Mouse (Mus musculus) embryonic facial prominence, embryonic 15.5 days (tissue): Measurements from ENCODE around the gene Runx3. TPM values are rescaled to one million over a fixed set of nuclear protein-coding genes. Genes with fewer than 3 reads are reported as not detected.

Experiments used
- ATAC-seq: fragments of 200-750 bp; cut with Nextera tagmentation; 2 replicates; pipeline ENCODE4 v1.8.0; 2017; ENCODE audit warnings: low read depth, moderate TSS enrichment; ENCODE audit not compliant: insufficient number of reproducible peaks, low FRiP score, low TSS enrichment
- H3K27ac ChIP-seq: fragments of 300-500 bp; sonication (generic); replicated peaks from 2 replicates; pipeline ENCODE4 v1.5.1; 2015; ENCODE audit warnings: mild to moderate bottlenecking, inconsistent platforms
- H3K27me3 ChIP-seq: fragments of 300-500 bp; sonication (generic); 2 replicates; pipeline ENCODE4 v1.6.1; 2015; ENCODE audit warnings: inconsistent platforms
- H3K36me3 ChIP-seq: fragments of 300-500 bp; sonication (generic); 2 replicates; pipeline ENCODE4 v1.6.1; 2015; ENCODE audit warnings: mild to moderate bottlenecking, inconsistent platforms
- H3K4me1 ChIP-seq: fragments of 300-500 bp; sonication (generic); 2 replicates; pipeline ENCODE4 v1.6.1; 2015; ENCODE audit warnings: inconsistent platforms
- H3K4me2 ChIP-seq: fragments of 300-500 bp; sonication (generic); replicated peaks from 2 replicates; pipeline ENCODE4 v1.6.1; 2015; ENCODE audit warnings: mild to moderate bottlenecking, inconsistent platforms
- H3K4me3 ChIP-seq: fragments of 300-500 bp; sonication (generic); replicated peaks from 2 replicates; pipeline ENCODE4 v1.5.1; 2015; ENCODE audit warnings: mild to moderate bottlenecking, inconsistent platforms
- H3K9ac ChIP-seq: fragments of 300-500 bp; sonication (generic); 2 replicates; pipeline ENCODE4 v1.6.1; 2015; ENCODE audit warnings: inconsistent platforms
- H3K9me3 ChIP-seq: fragments of 300-500 bp; sonication (generic); replicated peaks from 2 replicates; pipeline ENCODE4 v1.6.1; 2016; ENCODE audit warnings: inconsistent platforms
- WGBS: fragments of 180-500 bp; shearing (Covaris S2); methylation state at CpG from one replicate; pipeline ENCODE4 v1.1.7; 2015; 5-methylcytosine and 5-hydroxymethylcytosine counted together
- polyA plus RNA-seq: library from polyadenylated mRNA; unstranded; fragments of >200 nt; fragmentation: Nextera tagmentation; extraction: Ambion mirVana; gene quantifications from 2 replicates; pipeline ENCODE4 v1.2.1, GENCODE M21; 2015

Runx3 gene
- polyA plus RNA-seq, result 2.9 and 3.2 TPM in 2 replicates

- H3K9me3 ChIP-seq, result no peaks in the 10 kb centered on the region
- peak within 1 kb of the TSS; percentile 79 for H3K27ac ChIP-seq
- H3K27me3 ChIP-seq, result peaks cover 4% of the 10 kb centered on the region; the same call in 1 of the 2 replicates
- H3K36me3 ChIP-seq, result no peaks in the 10 kb centered on the region
- H3K9ac ChIP-seq, result peak within 1 kb of the TSS; percentile 4; the same call in 1 of the 2 replicates
- 62% methylated on average over 18 of the region's 18 CpGs for WGBS
- H3K4me1 ChIP-seq, result peaks cover 10% of the 10 kb centered on the region
- no peak within 1 kb of the TSS for H3K4me3 ChIP-seq
- peak; percentile 82 for ATAC-seq
- peak within 1 kb of the TSS; percentile 19; the same call in 1 of the 2 replicates for H3K4me2 ChIP-seq
These were observed at the start of gene Runx3 for GRCm38 (mm10) chr4:135120342-135121100. TSS of gene Runx3 (plus strand) at chr4:135120652.

GRCm38 (mm10) chr4:135072671-135073070 is 47.8 kb upstream of the Runx3 start:
- 0 out of 2 replicates have a peak, but pooled peaks cover 3% of the 10 kb centered on the region for H3K27me3 ChIP-seq
- H3K36me3 ChIP-seq, result no peaks in the 10 kb centered on the region
- 93% methylated on average over 6 of the region's 6 CpGs for WGBS
- H3K4me2 ChIP-seq, result no peak overlapping the region
- no peak overlapping the region for H3K27ac ChIP-seq
- ATAC-seq, result no peak
- no peak overlapping the region for H3K9ac ChIP-seq
- no peaks in the 10 kb centered on the region for H3K4me1 ChIP-seq
- no peaks in the 10 kb centered on the region for H3K9me3 ChIP-seq
- no peak overlapping the region for H3K4me3 ChIP-seq

GRCm38 (mm10) chr4:135073523-135073922 is 46.9 kb upstream of the Runx3 start:
- no peak overlapping the region for H3K4me2 ChIP-seq
- no peaks in the 10 kb centered on the region for H3K9me3 ChIP-seq
- H3K27me3 ChIP-seq, result 0 out of 2 replicates have a peak, but pooled peaks cover 3% of the 10 kb centered on the region
- H3K4me1 ChIP-seq, result no peaks in the 10 kb centered on the region
- no peak overlapping the region for H3K27ac ChIP-seq
- WGBS, result 67% methylated on average over 10 of the region's 10 CpGs
- no peaks in the 10 kb centered on the region for H3K36me3 ChIP-seq
- H3K4me3 ChIP-seq, result no peak overlapping the region
- ATAC-seq, result no peak
- no peak overlapping the region for H3K9ac ChIP-seq

GRCm38 (mm10) chr4:135074646-135075045 is 45.8 kb upstream of the Runx3 start:
- H3K9ac ChIP-seq, result no peak overlapping the region
- no peak overlapping the region for H3K27ac ChIP-seq
- 60% methylated on average over 4 of the region's 4 CpGs for WGBS
- H3K9me3 ChIP-seq, result no peaks in the 10 kb centered on the region
- no peak overlapping the region for H3K4me2 ChIP-seq
- H3K4me1 ChIP-seq, result peaks cover 3% of the 10 kb centered on the region; the same call in 1 of the 2 replicates
- no peaks in the 10 kb centered on the region for H3K36me3 ChIP-seq
- H3K4me3 ChIP-seq, result no peak overlapping the region
- H3K27me3 ChIP-seq, result 0 out of 2 replicates have a peak, but pooled peaks cover 3% of the 10 kb centered on the region
- no peak for ATAC-seq

- H3K4me1 ChIP-seq, result peaks cover 10% of the 10 kb centered on the region
- H3K9ac ChIP-seq, result no peak overlapping the region
- no peak for ATAC-seq
- no peaks in the 10 kb centered on the region for H3K36me3 ChIP-seq
- H3K27me3 ChIP-seq, result 0 out of 2 replicates have a peak, but pooled peaks cover 3% of the 10 kb centered on the region
- WGBS, result 88% methylated on average over 6 of the region's 6 CpGs
- H3K27ac ChIP-seq, result no peak overlapping the region
- H3K9me3 ChIP-seq, result no peaks in the 10 kb centered on the region
- H3K4me2 ChIP-seq, result no peak overlapping the region
- H3K4me3 ChIP-seq, result no peak overlapping the region
These were observed 45.1 kb upstream of the Runx3 start for GRCm38 (mm10) chr4:135075360-135075759.

GRCm38 (mm10) chr4:135076611-135077010 is 43.8 kb upstream of the Runx3 start:
- Histone ChIP-seq H3K9ac (no peak overlapping the region), H3K4me2 (no peak overlapping the region), H3K4me1 (peaks cover 15% of the 10 kb centered on the region), H3K9me3 (no peaks in the 10 kb centered on the region), H3K36me3 (no peaks in the 10 kb centered on the region), H3K27me3 (peaks cover 3% of the 10 kb centered on the region; the same call in 1 of the 2 replicates), H3K4me3 (no peak overlapping the region), H3K27ac (no peak overlapping the region)
- no peak for ATAC-seq
- WGBS, result 84% methylated on average over 5 of the region's 5 CpGs

- no peak overlapping the region for H3K4me3 ChIP-seq
- 72% methylated on average over 9 of the region's 9 CpGs for WGBS
- H3K9me3 ChIP-seq, result no peaks in the 10 kb centered on the region
- no peak overlapping the region for H3K9ac ChIP-seq
- peaks cover 15% of the 10 kb centered on the region for H3K4me1 ChIP-seq
- no peak overlapping the region for H3K4me2 ChIP-seq
- H3K36me3 ChIP-seq, result no peaks in the 10 kb centered on the region
- no peak overlapping the region for H3K27ac ChIP-seq
- peaks cover 3% of the 10 kb centered on the region; the same call in 1 of the 2 replicates for H3K27me3 ChIP-seq
- no peak for ATAC-seq
These were observed 43.3 kb upstream of the Runx3 start for GRCm38 (mm10) chr4:135077196-135077595.

GRCm38 (mm10) chr4:135079859-135080640 is 40.4 kb upstream of the Runx3 start:
- no peaks in the 10 kb centered on the region for H3K36me3 ChIP-seq
- no peak overlapping the region for H3K4me3 ChIP-seq
- no peak overlapping the region for H3K4me2 ChIP-seq
- no peak overlapping the region for H3K9ac ChIP-seq
- peaks cover 3% of the 10 kb centered on the region; the same call in 1 of the 2 replicates for H3K27me3 ChIP-seq
- H3K4me1 ChIP-seq, result peaks cover 25% of the 10 kb centered on the region
- 31% methylated on average over 23 of the region's 23 CpGs for WGBS
- H3K9me3 ChIP-seq, result no peaks in the 10 kb centered on the region
- no peak; the same call in 1 of the 2 replicates for ATAC-seq
- H3K27ac ChIP-seq, result no peak overlapping the region

- Histone ChIP-seq H3K36me3 (no peaks in the 10 kb centered on the region), H3K27me3 (peaks cover 3% of the 10 kb centered on the region; the same call in 1 of the 2 replicates), H3K4me2 (no peak overlapping the region), H3K4me1 (peaks cover 25% of the 10 kb centered on the region), H3K9me3 (no peaks in the 10 kb centered on the region), H3K4me3 (no peak overlapping the region), H3K9ac (no peak overlapping the region), H3K27ac (no peak overlapping the region)
- ATAC-seq, result no peak
- WGBS, result 49% methylated on average over 7 of the region's 7 CpGs
These were observed 39.9 kb upstream of the Runx3 start for GRCm38 (mm10) chr4:135080641-135080920.

GRCm38 (mm10) chr4:135083089-135083488 is 37.4 kb upstream of the Runx3 start:
- Histone ChIP-seq H3K4me2 (no peak overlapping the region), H3K27ac (no peak overlapping the region), H3K36me3 (no peaks in the 10 kb centered on the region), H3K9me3 (no peaks in the 10 kb centered on the region), H3K4me1 (peaks cover 25% of the 10 kb centered on the region), H3K27me3 (peaks cover 4% of the 10 kb centered on the region; the same call in 1 of the 2 replicates), H3K9ac (no peak overlapping the region), H3K4me3 (no peak overlapping the region)
- WGBS, result 53% methylated on average over 6 of the region's 6 CpGs
- no peak for ATAC-seq

GRCm38 (mm10) chr4:135085077-135085853 is 35.2 kb upstream of the Runx3 start:
- Histone ChIP-seq H3K9me3 (no peaks in the 10 kb centered on the region), H3K27me3 (peaks cover 4% of the 10 kb centered on the region; the same call in 1 of the 2 replicates), H3K4me2 (no peak overlapping the region), H3K4me1 (peaks cover 23% of the 10 kb centered on the region), H3K36me3 (no peaks in the 10 kb centered on the region), H3K9ac (no peak overlapping the region), H3K4me3 (no peak overlapping the region), H3K27ac (no peak overlapping the region)
- no peak for ATAC-seq
- WGBS, result 73% methylated on average over 13 of the region's 13 CpGs
